Mouse (Mus musculus): Measurements from ENCODE around the gene Map4k4. TPM values are rescaled to one million over a fixed set of nuclear protein-coding genes. Genes with fewer than 3 reads are reported as not detected.

Map4k4 gene
- 53.9 and 75.8 TPM in 2 replicates for polyA plus RNA-seq (2012)

DNA sequence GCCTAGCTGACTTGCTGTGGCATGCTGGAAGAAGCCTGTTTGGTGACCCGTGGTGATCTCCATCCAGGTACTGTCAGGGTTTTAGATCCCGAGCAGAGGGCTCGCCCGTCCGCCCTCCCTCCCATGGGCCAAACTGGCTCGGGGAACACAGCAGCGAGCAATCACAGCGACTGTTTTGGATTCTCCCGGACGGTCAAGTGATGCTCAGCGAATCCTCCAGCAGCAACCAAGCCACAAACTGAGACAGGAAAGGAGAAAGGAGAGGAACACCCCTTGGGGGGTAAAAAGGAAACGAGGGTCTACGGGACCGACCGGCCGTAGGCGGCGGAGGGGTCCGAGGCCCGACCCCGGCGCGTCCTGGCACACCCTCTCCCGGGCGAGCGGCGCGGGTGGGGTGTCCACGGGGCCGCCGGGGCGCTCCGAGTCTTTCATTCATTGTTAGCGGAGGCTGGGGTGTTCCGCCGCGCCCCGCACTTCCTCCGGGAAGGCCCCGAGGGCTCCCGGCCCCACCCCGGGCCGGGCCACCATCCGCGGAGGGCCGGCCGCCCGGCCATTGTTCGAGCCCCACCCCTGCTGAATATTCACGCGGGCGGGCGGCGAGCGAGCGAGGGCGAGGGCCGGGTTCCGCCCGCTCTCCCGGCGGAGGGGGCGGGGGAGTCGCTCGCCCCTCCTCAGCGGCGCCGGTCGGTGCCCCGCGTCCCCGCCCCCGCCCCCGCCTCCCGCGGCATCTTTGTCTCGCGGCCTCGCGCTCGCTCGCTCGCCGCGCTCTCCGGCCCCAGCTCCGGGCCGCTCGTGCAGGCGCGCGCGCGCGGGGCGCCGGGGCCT, at the start of gene Map4k4:
Gene Map4k4, plus strand, starts transcription at position 733 of the 825 bp plus-strand sequence.

DNA sequence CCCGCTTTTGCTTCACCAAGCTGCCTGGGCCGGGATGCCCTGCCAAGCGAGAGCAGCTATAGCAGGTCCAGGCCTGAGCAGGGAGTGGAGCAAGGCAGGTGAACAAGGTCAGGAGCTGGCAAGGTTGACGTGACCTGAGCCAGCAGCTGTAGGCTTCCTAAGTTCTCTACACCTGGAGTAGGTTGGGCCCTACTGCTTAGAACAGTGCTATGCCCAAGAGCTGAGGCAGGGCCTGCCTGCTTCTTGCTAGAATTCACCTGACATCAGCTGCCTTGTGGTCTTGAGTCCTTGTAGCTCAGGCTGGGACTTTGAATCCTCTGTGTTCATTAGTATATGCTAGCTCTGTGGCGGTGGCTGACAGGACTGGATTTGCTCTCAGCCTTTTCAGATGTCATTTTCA, 173.1 kb downstream of the Map4k4 start, which contains the start of gene Il1r2:
Gene Il1r2, plus strand, starts transcription at position 301 of the 400 bp plus-strand sequence.

Other genes starting within 250 kb of the Map4k4 start
- gene Creg2, start 249.4 kb upstream of the Map4k4 start, polyA plus RNA-seq (2012) = not detected in 2 replicates
- 0.18 TPM in 1 of 2 replicates, not detected in the other for gene Rfx8, start 179.9 kb upstream of the Map4k4 start, polyA plus RNA-seq (2012)
- not detected in 2 replicates for gene Gm3646, start 95.6 kb upstream of the Map4k4 start, polyA plus RNA-seq (2012)
- gene Il1r2, start 173.2 kb downstream of the Map4k4 start, polyA plus RNA-seq (2012) = 0.60 and 0.88 TPM in 2 replicates